Mouse (Mus musculus) left cerebral cortex, adult 2 months (tissue): ENCODE results near the gene Ccin. TPM values are rescaled to one million over a fixed set of nuclear protein-coding genes. Genes with fewer than 3 reads are reported as not detected.
A peak's percentile ranks its signal among the peaks of the same experiment; 100 is the strongest.

ENCODE experiments used
- DNase-seq, 2 experiments: peaks; one replicate each; pipeline ENCODE4 v3.0.0; 2021 to 2022; ENCODE audit warnings: low spot score in 2 of 2, mixed read lengths in 1 of 2; ENCODE audit errors: extremely low spot score in 1 of 2
- H3K27ac ChIP-seq: fragments of 200-600 bp; 2 replicates; pipeline ENCODE4 v1.8.1; 2022
- H3K4me3 ChIP-seq: fragments of 200-600 bp; 2 replicates; pipeline ENCODE4 v1.8.1; 2022
- CTCF ChIP-seq: fragments of 200-600 bp; IDR thresholded peaks from 2 replicates; pipeline ENCODE4 v1.8.1; 2022; ENCODE audit warnings: antibody characterized with exemption, mild to moderate bottlenecking, moderate library complexity
- intact Hi-C: fragments of 180-260 bp; cut with DNase I; formaldehyde crosslinking; loops from one replicate; pipeline ENCODE4 v1.15.1; 2025
- long read RNA-seq, 2 experiments: library from polyadenylated mRNA; stranded (forward); transcript quantifications; one replicate each; pipeline ENCODE4 v2.0.0; 2021; ENCODE audit warnings: borderline mapping rate in 2 of 2
- total RNA-seq, 2 experiments: library from RNA; stranded (reverse); gene quantifications; 2 replicates each; pipeline ENCODE4 v1.2.3; 2021

The Ccin gene
- total RNA-seq = not detected
- long read RNA-seq, experiment 1 = 0 reads
- long read RNA-seq, experiment 2 = 0 reads

GRCm38 (mm10) chr4:43983181-43983580 lies at the start of gene Ccin:
Gene Ccin, plus strand, starts transcription at chr4:43983483.
- peak within 1 kb of the TSS; percentile 39 for H3K4me3 ChIP-seq
- DNase-seq = no peak
- intact Hi-C loops = loop anchor here (10.0 kb wide), 1 partner anchor 238 kb away; no protein-coding TSS in a partner anchor
- no peak within 1 kb of the TSS for H3K27ac ChIP-seq
- TF ChIP-seq CTCF = no peak

- TF ChIP-seq CTCF = no peak
- Histone ChIP-seq H3K27ac (no peak overlapping the region), H3K4me3 (no peak overlapping the region)
- intact Hi-C loops = no loop called here
- DNase-seq = no peak
These were observed 47.1 kb upstream of the Ccin start for GRCm38 (mm10) chr4:43936186-43936585.

DNA sequence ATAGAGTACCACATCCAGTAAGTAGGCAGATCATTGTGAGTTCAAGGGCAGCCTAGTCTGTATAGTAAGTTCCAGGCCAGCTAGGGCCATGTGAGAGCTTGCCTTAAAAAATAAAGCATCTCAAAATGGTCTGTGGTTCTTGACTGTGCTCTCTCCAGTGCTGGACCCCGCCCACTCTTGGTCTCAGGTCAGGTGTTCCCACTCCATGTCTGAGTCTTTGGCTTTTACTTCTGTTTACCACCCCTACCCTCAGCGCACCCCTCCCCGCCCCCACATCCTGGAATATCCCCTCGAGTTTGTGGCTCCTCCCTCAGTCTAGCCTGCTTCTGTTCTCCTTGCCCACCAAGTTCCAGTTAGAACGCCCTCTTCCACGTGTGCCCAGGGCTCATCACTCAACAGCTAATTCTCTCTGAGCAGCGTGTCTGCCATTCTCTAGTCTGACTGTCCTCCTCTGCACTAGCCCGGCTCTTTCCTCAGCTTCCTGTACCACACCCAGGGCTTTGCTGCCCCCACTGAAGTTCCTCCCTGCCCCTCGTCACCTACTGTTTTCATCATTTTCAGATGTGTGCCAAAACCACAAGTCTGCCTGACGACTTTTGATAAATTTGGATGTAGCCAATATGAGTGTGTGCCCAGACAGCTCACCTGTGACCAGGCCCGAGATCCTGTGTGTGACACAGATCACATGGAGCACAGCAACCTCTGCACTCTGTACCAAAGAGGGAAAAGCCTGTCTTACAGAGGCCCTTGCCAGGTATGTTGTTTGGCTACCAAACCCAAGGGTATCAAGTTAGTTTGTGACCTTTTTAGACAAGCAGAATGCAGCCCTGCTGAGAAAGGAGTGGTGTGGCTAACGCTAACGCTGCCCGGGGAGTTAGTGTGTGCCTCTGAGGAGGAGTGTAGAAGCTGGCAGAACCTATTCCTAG lies 46.3 kb upstream of the Ccin start:
- intact Hi-C loops = no loop called here
- DNase-seq = no peak
- TF ChIP-seq CTCF = no peak
- Histone ChIP-seq H3K4me3 (no peak overlapping the region), H3K27ac (no peak overlapping the region)

GRCm38 (mm10) chr4:43941315-43941714 lies 42.0 kb upstream of the Ccin start:
- DNase-seq = no peak
- no peak for TF ChIP-seq CTCF
- intact Hi-C loops = no loop called here
- Histone ChIP-seq H3K27ac (no peak overlapping the region), H3K4me3 (no peak overlapping the region)

DNA sequence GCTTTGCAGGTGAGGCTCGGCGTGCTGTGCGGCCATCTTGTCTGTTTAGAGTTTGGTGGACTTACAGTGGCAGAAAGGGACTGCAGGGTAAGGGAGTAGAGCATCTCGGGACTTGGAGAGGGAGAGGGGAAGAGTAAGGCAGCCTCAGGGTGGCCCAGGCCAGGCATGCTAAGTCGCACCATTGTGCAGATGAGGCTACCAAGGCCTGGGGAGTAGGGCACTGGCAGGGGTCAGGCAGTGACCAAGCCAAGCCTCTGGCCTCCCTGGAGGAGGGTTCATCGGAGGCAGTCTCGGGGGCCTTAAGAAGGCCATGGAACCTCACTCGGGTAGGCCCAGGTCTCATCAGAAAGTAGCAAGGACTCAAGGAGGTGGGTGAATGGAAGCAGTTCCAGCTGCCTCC lies 40.9 kb upstream of the Ccin start:
- intact Hi-C loops = no loop called here
- TF ChIP-seq CTCF = no peak
- no peak overlapping the region for H3K27ac ChIP-seq
- H3K4me3 ChIP-seq = no peak overlapping the region
- no peak for DNase-seq

- intact Hi-C loops = no loop called here
- TF ChIP-seq CTCF = no peak
- H3K27ac ChIP-seq = no peak overlapping the region
These were observed 35.7 kb upstream of the Ccin start for GRCm38 (mm10) chr4:43947571-43947970.

GRCm38 (mm10) chr4:43957292-43957845 lies 25.9 kb upstream of the Ccin start, which contains the start of gene Glipr2:
Gene Glipr2, plus strand, starts transcription at chr4:43957401.
- peak within 1 kb of the TSS; percentile 55 for H3K4me3 ChIP-seq
- intact Hi-C loops = loop anchor here (2.0 kb wide), 1 partner anchor 33 kb away; no protein-coding TSS in a partner anchor
- DNase-seq = peak; percentile 62 to 63
- TF ChIP-seq CTCF = peak; percentile 71
- no peak within 1 kb of the TSS for H3K27ac ChIP-seq

More at GRCm38 (mm10) chr4:43947571-43947970, 35.7 kb upstream of the Ccin start:
- H3K4me3 ChIP-seq = no peak overlapping the region
- no peak for DNase-seq

DNA sequence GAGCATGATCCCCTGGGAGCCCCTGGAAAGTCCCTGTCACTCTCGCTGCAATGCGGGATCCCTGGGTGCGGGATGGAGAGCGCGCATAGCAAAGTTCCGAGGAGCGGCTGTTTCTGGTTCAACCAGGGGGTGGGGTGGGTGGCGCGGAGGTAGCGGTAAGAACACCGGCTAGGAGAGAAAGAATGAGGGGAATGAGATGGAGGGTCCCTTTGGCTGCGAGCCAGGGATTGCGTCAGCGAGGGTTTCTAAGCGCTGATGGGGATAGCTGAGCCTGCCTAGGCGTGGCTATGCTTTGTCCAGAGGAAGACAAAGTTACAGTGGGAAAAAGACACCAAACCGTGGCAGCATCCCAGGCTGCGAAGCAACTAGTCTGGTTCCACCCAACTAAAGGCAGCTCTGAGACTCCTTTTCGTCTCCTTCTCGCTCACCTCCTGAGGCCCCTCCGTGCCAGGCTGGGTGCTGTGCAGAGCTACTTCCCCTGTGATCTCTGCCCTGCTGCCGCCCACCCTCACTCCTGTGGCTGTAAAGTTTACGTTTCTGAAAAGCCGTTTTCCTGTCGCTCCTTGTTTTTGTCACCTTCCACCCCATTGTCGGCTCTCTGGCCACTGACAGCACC lies 25.3 kb upstream of the Ccin start:
- H3K27ac ChIP-seq = no peak overlapping the region
- peak in 1 of 2 experiments; percentile 19 for DNase-seq
- TF ChIP-seq CTCF = no peak
- intact Hi-C loops = loop anchor here (2.0 kb wide), 2 partner anchors 21 to 33 kb away; no protein-coding TSS in a partner anchor
- H3K4me3 ChIP-seq = peak overlapping the region; percentile 55

DNA sequence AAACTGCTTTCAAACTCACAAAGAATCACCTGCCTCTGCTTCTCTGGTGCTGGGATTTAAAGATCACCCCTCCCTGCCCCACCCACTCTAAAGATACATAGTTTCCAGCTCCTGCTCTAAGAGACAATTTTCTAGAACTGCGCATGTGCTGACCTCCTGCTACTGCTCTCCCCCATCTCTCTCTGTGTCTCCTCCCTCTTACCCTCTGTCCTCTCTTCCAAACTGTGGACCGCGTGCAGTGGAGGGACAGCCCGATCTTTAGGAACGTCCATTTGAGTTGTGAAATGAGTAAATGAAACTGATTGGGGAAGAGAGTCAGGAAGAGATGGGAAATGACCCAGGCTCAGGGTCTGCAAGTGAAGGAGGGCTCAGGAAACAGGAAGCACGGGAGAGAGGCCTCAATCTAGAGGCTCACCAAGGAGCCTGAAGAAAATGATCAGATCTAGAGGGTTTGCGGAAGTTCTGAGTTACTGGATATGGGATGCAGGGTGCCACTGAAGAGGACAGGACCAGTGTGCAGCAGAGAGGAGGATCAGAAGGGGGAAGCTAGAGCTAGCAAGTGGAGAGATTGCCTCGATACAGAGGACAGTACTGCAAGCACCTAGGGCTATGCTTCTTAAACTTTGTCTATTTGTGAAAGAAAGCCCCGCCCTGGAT lies 23.6 kb upstream of the Ccin start:
- no peak overlapping the region for H3K4me3 ChIP-seq
- DNase-seq = no peak
- H3K27ac ChIP-seq = no peak overlapping the region
- no peak for TF ChIP-seq CTCF
- intact Hi-C loops = loop anchor here (2.0 kb wide), 1 partner anchor 19 kb away; no protein-coding TSS in a partner anchor

- H3K4me3 ChIP-seq = no peak overlapping the region
- intact Hi-C loops = no loop called here
- H3K27ac ChIP-seq = no peak overlapping the region
- DNase-seq = no peak
- no peak for TF ChIP-seq CTCF
These were observed 23.1 kb upstream of the Ccin start for GRCm38 (mm10) chr4:43960207-43960606.

GRCm38 (mm10) chr4:43964326-43964833 lies 18.9 kb upstream of the Ccin start:
- no peak for TF ChIP-seq CTCF

More at GRCm38 (mm10) chr4:43964326-43964833, 18.9 kb upstream of the Ccin start:
- DNase-seq = no peak
- no peak overlapping the region for H3K4me3 ChIP-seq
- intact Hi-C loops = no loop called here
- H3K27ac ChIP-seq = no peak overlapping the region
